Mouse (Mus musculus): ENCODE measurements at regions not wholly inside any gene's neighbourhood (a gene's known extent, or its start where the extent isn't known, plus 50 kb on each side); places are given as distances from the start of the nearest gene placed in this dataset.

DNA sequence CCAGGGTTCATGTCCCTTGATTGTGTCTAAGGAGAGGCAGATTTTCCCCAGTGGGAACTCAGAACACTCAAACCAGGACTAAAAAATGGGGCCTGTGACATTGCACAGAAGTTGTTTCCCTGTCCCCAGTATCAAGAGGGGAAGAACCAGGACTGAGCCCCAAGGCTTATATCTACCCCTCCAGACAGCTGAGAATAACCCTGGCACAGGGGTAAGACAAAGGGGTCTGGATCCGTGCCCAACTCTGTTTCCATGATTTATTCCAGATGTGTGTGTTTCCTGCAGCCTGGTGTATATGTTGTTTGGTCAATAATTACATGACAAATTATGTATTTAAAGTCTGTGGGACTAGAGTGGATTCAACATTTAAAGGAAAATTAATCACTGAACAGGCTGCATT lies 456.3 kb upstream of the Mctp2 start:
- no peak overlapping the region for H3K9ac ChIP-seq (ENCODE audit: control insufficient read depth, low read depth, low read length, poor library complexity, severe bottlenecking)
- no peaks in the 10 kb centered on the region for H3K4me1 ChIP-seq (ENCODE audit: control insufficient read depth in 1 of 2, insufficient read depth in 2 of 2, low read length in 2 of 2)
- H3K4me3 ChIP-seq (ENCODE audit: control insufficient read depth in 1 of 2, insufficient read depth in 1 of 2, low read depth in 2 of 2, low read length in 2 of 2) = no peak overlapping the region
- no peaks in the 10 kb centered on the region for H3K36me3 ChIP-seq (ENCODE audit: control insufficient read depth in 1 of 2, insufficient read depth in 2 of 2, low read length in 2 of 2)
- H3K27me3 ChIP-seq (ENCODE audit: control insufficient read depth in 1 of 2, insufficient read depth in 2 of 2, low read length in 2 of 2) = no peaks in the 10 kb centered on the region
- no peak overlapping the region for H3K27ac ChIP-seq (ENCODE audit: control insufficient read depth, low read depth, low read length)
- no peaks in the 10 kb centered on the region for H3K9me3 ChIP-seq (replicated peaks; ENCODE audit: insufficient read depth, low read length)
- DNase-seq (ENCODE audit: low read depth, low spot score) = no peak
- TF ChIP-seq USF1 (IDR thresholded peaks at IDR 0.05; ENCODE audit: low read depth, low read length) (no peak), E2F4 (IDR thresholded peaks at IDR 0.05; ENCODE audit: borderline replicate concordance, low read depth, low read length) (no peak), CHD2 (IDR thresholded peaks at IDR 0.05; ENCODE audit: low read length) (no peak), POLR2AphosphoS2 (IDR thresholded peaks at IDR 0.05; ENCODE audit: low read length) (no peak)
- no peaks in the 10 kb centered on the region for H3K79me2 ChIP-seq (ENCODE audit: control insufficient read depth, insufficient read depth, low read length, poor library complexity)

DNA sequence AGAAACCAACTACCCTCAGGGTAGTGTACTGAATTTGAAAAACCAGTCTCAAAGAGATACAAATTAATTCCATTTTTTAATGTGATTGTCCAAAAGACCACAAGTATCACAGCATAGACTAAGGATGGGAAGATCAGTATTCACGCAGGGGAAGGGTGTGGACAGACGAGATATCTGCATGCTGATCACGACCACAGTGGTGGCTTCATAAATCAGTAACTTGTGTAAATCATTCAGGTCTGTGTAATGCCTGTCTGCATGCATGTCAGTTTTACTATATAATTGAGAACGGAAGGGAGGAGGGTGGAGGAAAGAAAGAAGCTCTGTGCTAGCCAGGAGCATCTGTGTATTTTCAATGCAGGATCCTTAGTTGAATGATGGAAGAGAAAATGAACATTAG lies 462.3 kb upstream of the Mctp2 start:
- H3K27ac ChIP-seq (ENCODE audit: control insufficient read depth, low read depth, low read length) = no peak overlapping the region
- H3K79me2 ChIP-seq (ENCODE audit: control insufficient read depth, insufficient read depth, low read length, poor library complexity) = no peaks in the 10 kb centered on the region
- H3K4me1 ChIP-seq (ENCODE audit: control insufficient read depth in 1 of 2, insufficient read depth in 2 of 2, low read length in 2 of 2) = no peaks in the 10 kb centered on the region
- TF ChIP-seq GABPA (IDR thresholded peaks at IDR 0.05; ENCODE audit: low read depth, low read length) (no peak), SIN3A (IDR thresholded peaks at IDR 0.05; ENCODE audit: low read length) (no peak), POLR2A (IDR thresholded peaks at IDR 0.05; ENCODE audit: control insufficient read depth in 1 of 2, insufficient read depth in 1 of 2, low read depth in 1 of 2, low read length in 2 of 2, poor library complexity in 1 of 2) (no peak), ZMIZ1 (IDR thresholded peaks at IDR 0.05; ENCODE audit: low read depth, low read length) (no peak), ETS1 (IDR thresholded peaks at IDR 0.05; ENCODE audit: low read depth, low read length) (no peak), POLR2AphosphoS5 (IDR thresholded peaks at IDR 0.05; ENCODE audit: borderline replicate concordance, low read depth, low read length) (no peak), MYB (IDR thresholded peaks at IDR 0.05; ENCODE audit: low read depth, low read length) (no peak), ELF1 (IDR thresholded peaks at IDR 0.05; ENCODE audit: low read depth, low read length) (no peak), NRF1 (IDR thresholded peaks at IDR 0.05; ENCODE audit: insufficient read depth, low read depth, low read length, poor library complexity, severe bottlenecking) (no peak), MAZ (IDR thresholded peaks at IDR 0.05; ENCODE audit: low read depth, low read length) (no peak), BHLHE40 (IDR thresholded peaks at IDR 0.05; ENCODE audit: borderline replicate concordance, low read depth, low read length) (no peak), EP300 (IDR thresholded peaks at IDR 0.05; ENCODE audit: low read depth in 1 of 2, low read length in 2 of 2) (no peak), ZNF384 (IDR thresholded peaks at IDR 0.05; ENCODE audit: low read depth, low read length) (no peak), CHD2 (IDR thresholded peaks at IDR 0.05; ENCODE audit: low read length) (no peak), KAT2A (conservative IDR thresholded peaks at IDR 0.05; ENCODE audit: low read depth, low read length) (no peak), ZKSCAN1 (IDR thresholded peaks at IDR 0.05; ENCODE audit: low read depth, low read length) (no peak), SMC3 (IDR thresholded peaks at IDR 0.05; ENCODE audit: low read depth, low read length) (no peak), CHD1 (IDR thresholded peaks at IDR 0.05; ENCODE audit: low read depth, low read length) (no peak)
- H3K36me3 ChIP-seq (ENCODE audit: control insufficient read depth in 1 of 2, insufficient read depth in 2 of 2, low read length in 2 of 2) = no peaks in the 10 kb centered on the region
- no peaks in the 10 kb centered on the region for H3K27me3 ChIP-seq (ENCODE audit: control insufficient read depth in 1 of 2, insufficient read depth in 2 of 2, low read length in 2 of 2)
- no peaks in the 10 kb centered on the region for H3K9me3 ChIP-seq (replicated peaks; ENCODE audit: insufficient read depth, low read length)
- no peak overlapping the region for H3K4me3 ChIP-seq (ENCODE audit: control insufficient read depth in 1 of 2, insufficient read depth in 1 of 2, low read depth in 2 of 2, low read length in 2 of 2)
- DNase-seq (ENCODE audit: low read depth, low spot score) = no peak
- no peak overlapping the region for H3K9ac ChIP-seq (ENCODE audit: control insufficient read depth, low read depth, low read length, poor library complexity, severe bottlenecking)

All from MEL (cell line).